Mouse (Mus musculus) G1E (cell line): ENCODE data around the gene Hltf. TPM values are rescaled to one million over a fixed set of nuclear protein-coding genes. Genes with fewer than 3 reads are reported as not detected.

Experiments
- ATAC-seq: 2 replicates; pipeline ENCODE4 v1.8.0; 2016; ENCODE audit warnings: mild to moderate bottlenecking; ENCODE audit not compliant: insufficient number of reproducible peaks, poor library complexity, low FRiP score, severe bottlenecking; ENCODE audit errors: extremely low read depth
- DNase-seq: peaks from one replicate; pipeline ENCODE4 v3.0.0; 2012; ENCODE audit warnings: low spot score
- H3K27me3 ChIP-seq: 2 replicates; pipeline ENCODE4 v1.6.1; 2012; ENCODE audit warnings: mild to moderate bottlenecking, low read length, inconsistent platforms; ENCODE audit not compliant: insufficient read depth
- H3K36me3 ChIP-seq: replicated peaks from 2 replicates; pipeline ENCODE3; 2012; ENCODE audit warnings: mild to moderate bottlenecking, inconsistent platforms
- H3K4me1 ChIP-seq: 2 replicates; pipeline ENCODE4 v1.6.1; 2012; ENCODE audit warnings: low read depth, low read length, inconsistent platforms, mixed read lengths; ENCODE audit not compliant: insufficient read depth
- H3K4me3 ChIP-seq: 2 replicates; pipeline ENCODE4 v1.5.1; 2012; ENCODE audit warnings: low read depth, mild to moderate bottlenecking, inconsistent platforms, low read length, moderate library complexity, mixed read lengths
- H3K9me3 ChIP-seq: replicated peaks from 2 replicates; pipeline ENCODE4 v1.6.1; 2012; ENCODE audit warnings: inconsistent platforms
- CTCF ChIP-seq: IDR thresholded peaks from 2 replicates; pipeline ENCODE4 v1.5.1; 2012; ENCODE audit warnings: low read depth, low read length, inconsistent platforms, mixed read lengths
- GATA1 ChIP-seq: IDR thresholded peaks from 2 replicates; pipeline ENCODE4 v1.6.1; 2012; ENCODE audit warnings: borderline replicate concordance, low read length, inconsistent platforms, mixed read lengths
- GATA2 ChIP-seq: IDR thresholded peaks from 2 replicates; pipeline ENCODE4 v1.6.1; 2012; ENCODE audit warnings: low read depth, low read length, inconsistent platforms, borderline replicate concordance
- POLR2AphosphoS5 ChIP-seq: IDR thresholded peaks from 2 replicates; pipeline ENCODE4 v1.6.1; 2012; ENCODE audit warnings: low read depth, low read length, inconsistent platforms; ENCODE audit not compliant: insufficient replicate concordance
- TAL1 ChIP-seq: conservative IDR thresholded peaks from 2 replicates; pipeline ENCODE4 v1.6.1; 2012; ENCODE audit warnings: low read depth, low read length, inconsistent platforms, mixed read lengths
- polyA plus RNA-seq: library from polyadenylated mRNA; stranded (reverse); fragments of >175 nt; gene quantifications from 2 replicates; pipeline ENCODE4 v1.2.3, GENCODE M21; 2012
- total RNA-seq, 2 experiments: library from RNA; stranded (forward) in 1 of 2; stranded (reverse) in 1 of 2; fragments of 200-1000 nt in 1 of 2; fragments of >200 nt in 1 of 2; fragmentation: Nextera tagmentation in 1 of 2; gene quantifications; 2 replicates each; pipeline ENCODE4 v1.2.3; 2014 to 2017

The Hltf gene
- total and polyA plus RNA-seq, 3 experiments, result 14.2 to 85.2 (median 85.0) TPM

DNA sequence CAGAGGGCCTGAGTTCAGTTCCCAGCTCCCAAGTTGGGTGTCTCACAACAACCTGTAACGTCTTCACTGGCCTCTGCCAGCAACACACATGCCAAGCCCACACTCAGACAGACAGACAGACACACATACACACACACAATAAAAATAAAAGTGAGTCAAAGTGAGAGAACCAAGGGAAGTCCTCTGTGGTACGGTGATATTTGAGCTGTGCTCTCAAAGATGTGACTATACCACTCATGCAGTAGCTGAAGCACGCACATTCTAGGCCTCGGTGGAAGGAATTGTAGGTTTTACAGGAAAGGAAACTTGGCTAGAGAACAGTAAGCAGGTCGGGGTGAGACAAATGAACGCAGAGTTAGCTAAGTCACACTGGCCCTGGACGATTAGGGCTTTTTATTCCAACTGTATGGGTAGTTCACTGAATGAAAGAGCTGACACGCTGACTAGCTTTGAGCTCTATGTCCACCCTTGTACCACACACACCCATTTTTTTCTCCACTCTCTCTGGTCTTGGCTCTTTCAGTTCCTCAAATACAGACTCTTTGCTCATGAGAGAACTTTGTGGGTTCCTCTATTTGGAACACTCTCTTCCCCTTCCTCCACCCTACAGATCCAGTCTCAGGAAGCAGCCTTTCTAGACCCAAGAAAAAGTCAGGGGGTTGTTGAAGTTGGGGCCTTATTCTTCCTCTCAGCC, 30.5 kb upstream of the Hltf start:
- H3K36me3 ChIP-seq, result peaks cover 77% of the 10 kb centered on the region
- DNase-seq (no peak), ATAC-seq (no peak)
- TF ChIP-seq CTCF, result no peak
- no peak for TF ChIP-seq GATA2
- no peak for TF ChIP-seq POLR2AphosphoS5
- TF ChIP-seq TAL1, result no peak
- TF ChIP-seq GATA1, result no peak
- no peaks in the 10 kb centered on the region for H3K27me3 ChIP-seq
- no peaks in the 10 kb centered on the region for H3K4me1 ChIP-seq
- no peak overlapping the region for H3K4me3 ChIP-seq
- no peaks in the 10 kb centered on the region for H3K9me3 ChIP-seq

GRCm38 (mm10) chr3:20027788-20028187, 29.8 kb upstream of the Hltf start:
- H3K9me3 ChIP-seq, result no peaks in the 10 kb centered on the region
- ATAC-seq (no peak), DNase-seq (no peak)
- no peaks in the 10 kb centered on the region for H3K27me3 ChIP-seq
- no peak overlapping the region for H3K4me3 ChIP-seq
- TF ChIP-seq CTCF (no peak), GATA1 (no peak), POLR2AphosphoS5 (no peak), TAL1 (no peak)
- peaks cover 73% of the 10 kb centered on the region for H3K36me3 ChIP-seq
- no peaks in the 10 kb centered on the region; the same call in 1 of the 2 replicates for H3K4me1 ChIP-seq

GRCm38 (mm10) chr3:20028640-20029039, 29.0 kb upstream of the Hltf start:
- no peak for DNase-seq
- Histone ChIP-seq H3K9me3 (no peaks in the 10 kb centered on the region), H3K4me3 (no peak overlapping the region), H3K4me1 (peaks cover 3% of the 10 kb centered on the region), H3K36me3 (peaks cover 70% of the 10 kb centered on the region), H3K27me3 (no peaks in the 10 kb centered on the region)
- ATAC-seq, result no peak
- TF ChIP-seq GATA2 (no peak), TAL1 (no peak), CTCF (no peak), POLR2AphosphoS5 (no peak), GATA1 (no peak)

DNA sequence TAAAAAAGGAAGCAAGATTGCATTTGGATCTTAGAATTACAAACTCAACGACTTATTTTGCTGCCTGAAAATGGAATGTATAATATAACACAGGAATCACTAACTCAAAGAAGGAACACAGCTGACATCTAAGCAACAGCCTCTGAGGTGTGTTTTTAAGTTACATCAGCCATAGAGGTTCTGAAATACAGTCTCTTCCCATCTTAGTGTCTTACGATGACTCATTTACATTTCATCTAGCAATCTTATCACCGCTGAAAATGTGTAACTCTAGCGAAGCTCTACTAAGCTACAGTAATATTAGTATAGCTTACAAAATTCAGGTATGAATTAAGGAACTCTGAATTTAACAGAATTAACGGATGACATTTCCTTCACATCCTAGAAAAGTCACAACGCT, 26.8 kb upstream of the Hltf start:
- Histone ChIP-seq H3K36me3 (peaks cover 49% of the 10 kb centered on the region), H3K9me3 (no peaks in the 10 kb centered on the region), H3K27me3 (no peaks in the 10 kb centered on the region), H3K4me1 (peaks cover 18% of the 10 kb centered on the region), H3K4me3 (no peak overlapping the region)
- DNase-seq (no peak), ATAC-seq (no peak)
- TF ChIP-seq CTCF (no peak), POLR2AphosphoS5 (no peak), GATA1 (no peak), TAL1 (no peak)

DNA sequence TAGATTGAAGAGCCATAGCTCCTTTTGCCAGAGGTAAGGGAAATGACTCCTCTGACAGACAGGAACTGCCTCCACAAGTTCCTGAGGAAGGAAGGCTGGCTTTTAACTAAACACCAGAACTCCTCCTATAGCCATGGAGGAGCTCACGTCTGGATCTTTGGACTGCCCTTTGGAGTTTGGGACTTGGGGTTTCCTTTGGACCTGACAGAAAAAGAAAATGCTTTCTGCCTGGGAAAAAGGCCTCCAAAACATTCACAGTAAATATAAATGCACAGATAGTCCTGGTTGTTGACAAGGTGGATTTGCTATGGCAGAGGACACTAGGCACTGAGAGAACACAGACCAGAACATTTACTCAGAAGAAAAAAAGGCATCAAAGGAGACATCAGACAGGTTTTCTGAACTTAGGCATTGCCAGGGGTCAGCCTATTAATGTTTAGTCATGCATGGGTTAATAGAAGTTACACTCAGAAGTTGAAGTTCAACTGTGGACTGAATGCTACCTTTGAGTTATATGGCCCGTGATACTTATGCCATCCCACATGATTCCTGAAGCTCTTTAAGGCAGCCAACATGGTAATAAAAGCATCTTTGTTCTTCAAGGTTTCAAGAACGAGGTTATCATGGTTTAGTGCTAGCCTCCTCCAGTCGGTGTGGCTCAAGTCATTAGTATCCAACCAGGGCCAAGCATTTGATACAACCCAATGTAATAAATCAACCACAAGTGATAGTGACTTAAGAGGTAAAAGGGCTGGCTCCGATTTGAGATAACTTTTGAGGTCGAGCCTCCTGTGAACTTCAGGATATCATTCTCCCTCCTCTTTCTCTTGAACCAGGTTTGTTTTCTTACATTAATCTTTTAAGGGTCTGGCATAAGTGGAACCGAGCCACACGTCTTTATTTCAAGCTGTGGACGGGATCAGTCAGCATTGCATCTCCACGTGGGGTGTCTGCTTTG, 23.6 kb upstream of the Hltf start:
- Histone ChIP-seq H3K4me1 (peaks cover 18% of the 10 kb centered on the region), H3K4me3 (peak overlapping the region; percentile 94), H3K36me3 (peaks cover 21% of the 10 kb centered on the region), H3K27me3 (no peaks in the 10 kb centered on the region), H3K9me3 (no peaks in the 10 kb centered on the region)
- DNase-seq (no peak), ATAC-seq (no peak)
- TF ChIP-seq GATA1, result no peak
- no peak for TF ChIP-seq GATA2
- TF ChIP-seq CTCF, result no peak

- peaks cover 15% of the 10 kb centered on the region for H3K36me3 ChIP-seq
- H3K27me3 ChIP-seq, result no peaks in the 10 kb centered on the region
- no peak for TF ChIP-seq CTCF
- no peak for TF ChIP-seq GATA1
- TF ChIP-seq TAL1, result no peak
- no peak for TF ChIP-seq GATA2
- TF ChIP-seq POLR2AphosphoS5, result no peak
- H3K9me3 ChIP-seq, result no peaks in the 10 kb centered on the region
- peak; percentile 80 for DNase-seq
- ATAC-seq, result peak; percentile 95
- H3K4me3 ChIP-seq, result peak within 1 kb of the TSS; percentile 94
- H3K4me1 ChIP-seq, result peaks cover 18% of the 10 kb centered on the region
Measured at GRCm38 (mm10) chr3:20034719-20035404, 22.7 kb upstream of the Hltf start, which contains the start of gene Hps3. Gene Hps3 (minus strand): TSS chr3:20035315.
